Mouse (Mus musculus): Measurements from ENCODE around the gene Shisa7. TPM values are rescaled to one million over a fixed set of nuclear protein-coding genes. Genes with fewer than 3 reads are reported as not detected.
"Not testable (repeated sequence)": the region's sequence is repeated elsewhere in the genome, so short reads cannot be mapped to it uniquely, and the experiment has no call there.

Shisa7 gene
- not detected in 2 replicates for total RNA-seq (2014; fragmentation: Nextera tagmentation)
- not detected in 2 replicates for total RNA-seq (2017)

- no peak for ATAC-seq (replicated peaks; ENCODE audit: poor library complexity, severe bottlenecking)
Measured at GRCm38 (mm10) chr7:4844245-4844916, at the start of gene Shisa7. TSS of gene Shisa7 (minus strand) at chr7:4844696.

- no peak for ATAC-seq (replicated peaks; ENCODE audit: poor library complexity, severe bottlenecking)
Measured at GRCm38 (mm10) chr7:4886680-4887079, 42.2 kb upstream of the Shisa7 start.

DNA sequence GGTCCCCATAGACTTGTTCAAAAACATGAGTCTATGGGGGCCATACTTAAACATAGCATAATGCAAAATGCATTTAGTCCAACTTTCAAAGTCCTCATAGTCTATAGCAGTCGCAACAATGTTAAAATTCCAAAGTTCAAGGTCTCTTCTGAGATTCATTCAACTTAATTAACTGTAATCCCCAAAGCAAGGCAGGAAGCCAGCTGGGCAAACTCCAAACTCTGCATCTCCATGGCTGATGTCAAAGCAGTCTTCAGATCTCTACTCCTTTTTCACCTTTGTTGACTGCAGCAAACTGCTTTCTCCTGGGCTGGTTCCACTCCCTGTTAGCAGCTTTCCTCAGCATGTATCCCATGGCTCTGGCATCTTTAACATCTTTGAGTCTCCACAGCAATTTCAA is 34.5 kb upstream of the Shisa7 start:
- ATAC-seq (replicated peaks; ENCODE audit: poor library complexity, severe bottlenecking), result not testable (repeated sequence)

DNA sequence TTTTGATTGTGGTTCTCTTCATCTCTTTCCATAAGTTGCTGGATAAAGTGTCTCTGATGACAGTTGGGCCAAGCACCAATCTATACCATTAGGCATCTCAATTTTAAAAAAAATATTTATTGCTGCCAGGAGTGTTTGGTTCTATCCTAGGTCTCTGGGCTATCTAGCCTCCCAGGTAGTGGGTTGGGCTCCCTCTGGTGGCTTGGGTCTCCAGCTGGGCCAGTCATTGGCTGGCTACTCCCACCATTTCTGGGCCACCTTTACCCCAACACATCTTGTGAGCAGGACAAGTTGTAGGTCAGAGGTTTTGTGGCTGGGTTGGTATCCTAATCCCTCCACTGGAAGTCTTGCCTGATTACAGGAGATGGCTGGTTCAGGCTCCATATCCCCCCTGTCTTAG is 33.7 kb upstream of the Shisa7 start:
- 0 out of 2 replicates have a peak, but pooled peaks have one; percentile 32 for ATAC-seq (replicated peaks; ENCODE audit: poor library complexity, severe bottlenecking)

- peak; percentile 47 for ATAC-seq (replicated peaks; ENCODE audit: poor library complexity, severe bottlenecking)
Measured at GRCm38 (mm10) chr7:4877226-4877625, 32.7 kb upstream of the Shisa7 start.

GRCm38 (mm10) chr7:4876753-4877221 is 32.3 kb upstream of the Shisa7 start, which contains the start of gene Isoc2a:
TSS of gene Isoc2a (plus strand) at chr7:4877153.
- ATAC-seq (replicated peaks; ENCODE audit: poor library complexity, severe bottlenecking), result peak; percentile 99

GRCm38 (mm10) chr7:4870133-4870532 is 25.6 kb upstream of the Shisa7 start, which contains the start of gene Isoc2b:
TSS of gene Isoc2b (minus strand) at chr7:4870258.
- no peak for ATAC-seq (replicated peaks; ENCODE audit: poor library complexity, severe bottlenecking)

DNA sequence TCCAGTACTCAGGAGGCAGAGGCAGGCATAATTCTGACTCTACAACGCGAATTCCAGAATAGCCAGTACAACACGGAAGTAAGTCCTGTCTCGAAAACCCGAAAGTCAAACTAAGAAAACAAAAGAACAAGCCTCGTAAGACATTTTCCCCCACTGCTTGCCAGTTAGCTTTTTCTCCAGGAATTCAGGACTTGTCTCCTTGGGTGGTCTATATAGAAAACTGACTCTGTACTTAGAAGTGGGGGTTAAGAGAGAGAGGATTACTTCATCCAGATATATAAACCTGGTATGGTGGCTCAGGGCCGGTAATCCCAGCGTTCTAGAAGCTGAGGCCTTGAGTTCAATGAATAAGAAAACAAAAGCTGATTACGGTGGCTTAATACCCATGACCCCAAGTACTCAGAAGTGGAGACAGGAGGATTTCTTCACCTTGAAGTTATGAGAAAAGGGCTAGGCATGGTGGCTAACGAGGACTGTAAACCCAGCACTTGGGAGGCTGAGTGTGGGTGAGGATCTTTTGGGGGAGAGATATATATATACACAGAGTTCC is 22.2 kb upstream of the Shisa7 start:
- ATAC-seq (replicated peaks; ENCODE audit: poor library complexity, severe bottlenecking), result no peak

DNA sequence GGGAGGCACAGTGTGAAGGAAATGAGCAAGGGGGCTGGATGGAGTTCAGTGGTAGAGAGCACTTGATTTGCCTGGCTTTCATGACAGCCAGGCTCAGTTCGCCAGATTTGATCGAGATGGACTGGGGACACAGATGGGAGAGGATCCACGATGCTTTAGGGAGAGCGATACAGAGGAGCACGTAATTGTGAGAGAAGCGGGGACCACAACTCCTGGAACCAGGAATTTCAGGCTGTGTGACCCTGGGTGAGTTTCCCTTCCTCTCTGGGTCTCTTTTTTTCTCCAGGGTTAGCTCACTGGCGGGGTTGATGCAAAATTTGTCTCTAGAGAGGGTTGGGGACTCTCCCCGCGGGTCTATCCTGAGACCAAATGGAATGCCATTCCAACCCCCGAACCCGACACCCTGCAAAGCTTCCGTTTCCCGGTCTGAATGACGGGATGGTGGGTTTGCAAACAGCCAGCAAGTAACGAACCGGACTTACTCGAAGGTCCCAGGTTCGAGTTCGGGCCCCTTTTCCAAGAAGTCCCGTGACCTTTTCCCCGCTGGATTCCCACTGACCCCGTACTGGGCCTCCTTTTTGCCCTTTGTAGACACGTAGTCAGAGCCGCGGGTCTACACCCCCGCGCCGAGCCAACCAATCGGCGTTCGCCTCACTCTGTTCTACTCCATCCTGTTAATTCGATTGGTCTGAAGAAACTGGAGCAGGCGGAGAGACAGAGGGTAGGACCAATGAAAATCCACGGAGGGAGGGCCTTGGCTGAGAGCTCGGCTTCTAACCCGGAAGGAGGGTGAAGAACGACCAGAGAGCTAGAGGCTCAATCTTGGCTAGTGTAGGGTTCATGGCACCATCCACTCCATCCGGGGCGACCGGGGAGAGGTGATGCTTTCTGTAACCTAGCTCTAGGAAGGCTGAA is 21.3 kb upstream of the Shisa7 start:
- ATAC-seq (replicated peaks; ENCODE audit: poor library complexity, severe bottlenecking), result peak; percentile 95

GRCm38 (mm10) chr7:4865090-4865489 is 20.6 kb upstream of the Shisa7 start:
- ATAC-seq (replicated peaks; ENCODE audit: poor library complexity, severe bottlenecking), result peak; percentile 24

DNA sequence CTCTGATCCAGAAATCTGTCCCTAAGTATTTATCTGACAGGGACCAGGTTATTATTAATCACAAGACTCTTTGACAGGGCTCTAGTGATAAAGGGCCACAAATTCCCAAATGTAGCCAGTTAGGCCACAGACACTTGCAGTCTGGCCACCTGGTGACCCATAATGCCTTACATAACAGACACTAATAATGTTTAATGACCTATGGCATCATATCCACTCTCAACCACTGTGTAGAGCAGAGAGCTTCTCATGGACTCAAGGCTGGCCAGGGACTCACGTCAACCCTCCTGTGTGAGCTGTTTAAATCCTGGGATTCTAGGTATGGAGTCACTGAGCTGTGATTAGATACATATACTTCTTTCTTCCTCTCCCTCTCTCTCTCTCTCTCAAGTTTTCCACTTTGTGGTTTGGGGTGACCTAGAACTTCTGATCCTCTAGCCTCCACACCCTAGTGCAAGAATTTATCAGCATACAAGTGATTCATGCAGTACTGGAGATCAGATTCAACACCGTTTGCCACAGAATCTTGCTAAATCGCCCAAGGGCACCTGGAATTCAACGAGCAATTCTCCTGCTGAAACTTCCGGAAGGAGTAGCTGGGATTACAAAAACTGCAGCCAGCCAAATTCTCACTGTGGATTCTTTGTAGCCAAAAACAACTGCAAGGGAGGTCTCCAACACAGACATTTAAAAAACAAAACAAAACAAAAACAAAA is 19.8 kb upstream of the Shisa7 start:
- ATAC-seq (replicated peaks; ENCODE audit: poor library complexity, severe bottlenecking), result no peak

DNA sequence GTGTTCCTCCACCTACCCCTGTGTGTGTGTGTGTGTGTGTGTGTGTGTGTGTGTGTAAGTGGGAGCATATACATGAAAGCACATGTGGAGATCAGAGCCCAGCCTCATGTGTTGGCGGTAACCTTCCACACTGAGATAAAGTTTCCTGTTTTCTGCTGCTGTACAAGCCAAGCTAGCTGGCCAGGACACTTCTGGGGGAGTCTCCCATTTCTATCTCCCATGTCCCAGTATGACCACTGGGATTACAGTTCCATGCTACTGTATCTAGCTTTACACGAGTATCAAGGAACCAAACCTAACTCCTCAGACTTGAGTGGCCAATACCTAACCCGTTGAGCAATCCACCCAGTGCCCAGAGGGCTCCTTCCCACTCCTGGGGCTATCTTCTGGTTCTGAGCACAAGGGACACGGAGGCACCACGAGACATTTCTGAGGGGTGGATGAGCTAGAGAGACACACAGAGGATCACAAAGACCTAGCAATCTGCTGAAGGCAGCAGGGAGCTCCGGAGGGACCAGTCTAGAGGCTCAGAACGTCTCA is 19.1 kb upstream of the Shisa7 start:
- no peak for ATAC-seq (replicated peaks; ENCODE audit: poor library complexity, severe bottlenecking)

DNA sequence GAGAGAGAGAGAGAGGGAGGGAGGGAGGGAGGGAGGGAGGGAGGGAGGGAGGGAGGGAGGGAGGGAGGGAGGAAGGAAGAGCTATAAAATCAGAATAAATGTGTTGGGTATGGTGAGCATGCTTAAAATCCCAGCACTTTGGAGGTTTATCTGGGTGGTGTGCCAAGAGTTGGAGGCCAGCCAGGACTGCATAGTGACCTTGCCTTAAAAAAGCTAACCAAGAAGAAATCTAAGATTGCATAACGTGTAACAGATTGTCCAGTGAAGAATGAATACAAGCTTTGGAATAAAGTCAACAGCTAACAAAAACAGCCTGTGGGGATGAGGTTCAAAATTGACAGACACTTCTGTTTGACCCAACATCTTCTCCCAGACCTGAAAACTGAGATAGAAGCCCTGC is 18.5 kb upstream of the Shisa7 start:
- ATAC-seq (replicated peaks; ENCODE audit: poor library complexity, severe bottlenecking), result no peak

GRCm38 (mm10) chr7:4860926-4861325 is 16.4 kb upstream of the Shisa7 start:
- not testable (repeated sequence) for ATAC-seq (replicated peaks; ENCODE audit: poor library complexity, severe bottlenecking)

- ATAC-seq (replicated peaks; ENCODE audit: poor library complexity, severe bottlenecking), result no peak
Measured at GRCm38 (mm10) chr7:4859418-4859978, 15.0 kb upstream of the Shisa7 start.

DNA sequence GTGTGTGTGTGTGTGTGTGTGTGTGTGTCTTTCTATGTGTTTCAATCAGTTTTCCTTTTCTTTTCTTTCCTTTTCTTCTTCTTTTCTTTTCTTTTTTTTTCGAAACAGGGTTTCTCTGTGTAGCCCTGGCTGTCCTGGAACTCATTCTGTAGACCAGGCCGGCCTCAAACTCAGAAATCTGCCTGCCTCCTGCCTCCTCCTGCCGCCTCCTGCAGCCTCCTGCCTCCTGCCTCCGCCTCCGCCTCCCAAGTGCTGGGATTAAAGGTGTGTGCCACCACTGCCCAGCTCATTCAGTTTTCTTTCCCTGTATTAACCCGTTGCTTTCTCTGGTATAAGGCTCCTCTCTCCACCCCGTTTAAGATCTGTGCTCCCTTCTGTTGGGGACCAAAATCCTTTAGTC is 12.8 kb upstream of the Shisa7 start:
- ATAC-seq (replicated peaks; ENCODE audit: poor library complexity, severe bottlenecking), result no peak

DNA sequence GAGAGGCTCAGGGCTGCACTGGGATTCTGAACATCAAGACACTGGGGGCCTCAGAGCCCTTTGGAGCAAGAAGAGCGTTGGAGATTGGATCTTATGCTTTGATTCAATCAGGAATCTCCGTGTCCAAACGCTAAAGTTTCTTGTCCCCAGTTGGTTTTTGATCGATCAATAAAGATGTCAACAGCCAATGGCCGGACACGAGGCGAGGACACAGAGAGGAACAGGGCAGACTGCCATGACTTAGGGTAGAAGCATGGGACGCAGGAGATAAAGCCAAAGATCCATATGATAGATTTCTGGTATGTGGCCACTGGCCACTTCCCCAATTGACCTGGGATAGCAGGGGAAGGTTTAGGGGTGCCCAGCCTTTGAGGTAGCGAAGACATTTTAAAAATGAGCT is 12.0 kb upstream of the Shisa7 start:
- no peak for ATAC-seq (replicated peaks; ENCODE audit: poor library complexity, severe bottlenecking)

DNA sequence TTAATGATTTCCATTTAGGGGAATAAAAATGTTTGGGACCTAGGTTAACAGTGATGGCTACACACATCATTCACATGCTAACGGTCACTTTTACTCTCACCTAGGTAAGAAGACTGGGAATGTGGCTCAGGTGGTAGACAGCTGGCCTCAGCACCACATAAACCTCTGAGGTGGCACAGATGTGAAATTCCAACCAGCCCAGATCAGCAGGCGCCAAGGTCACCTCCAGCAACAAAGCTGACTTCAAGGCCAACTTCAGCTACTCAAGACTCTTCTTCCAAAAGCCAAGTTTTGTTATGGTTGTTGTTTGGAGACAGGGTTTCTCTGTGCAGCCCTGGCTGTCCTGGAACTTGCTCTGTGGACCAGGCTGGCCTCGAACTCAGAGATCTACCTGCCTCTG is 9.1 kb upstream of the Shisa7 start:
- ATAC-seq (replicated peaks; ENCODE audit: poor library complexity, severe bottlenecking), result no peak

DNA sequence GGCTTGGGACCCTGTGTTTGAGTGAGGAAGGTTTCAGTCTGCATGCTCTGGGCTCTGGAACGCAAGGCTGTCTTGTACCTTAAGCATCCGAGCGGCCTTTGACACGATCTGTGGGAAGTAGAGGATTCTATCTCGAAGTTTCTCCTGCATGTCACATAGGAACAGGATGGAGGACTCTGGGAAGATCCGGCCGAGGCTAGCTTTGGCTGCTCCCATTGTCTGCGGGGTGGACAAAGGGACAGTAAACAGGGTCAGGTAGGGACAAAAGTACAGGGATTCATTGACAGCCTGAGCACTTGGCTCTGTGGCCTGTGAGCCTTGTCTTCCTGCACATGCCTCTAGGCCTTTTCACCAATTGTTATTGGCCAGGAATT is 6.8 kb upstream of the Shisa7 start:
- ATAC-seq (replicated peaks; ENCODE audit: poor library complexity, severe bottlenecking), result no peak

All from granulocyte monocyte progenitor cell, adult 5-6 weeks (primary cell).